Mouse (Mus musculus) left cerebral cortex, postnatal 10 days (tissue): ENCODE measurements around the gene Plxna2. TPM values are rescaled to one million over a fixed set of nuclear protein-coding genes. Genes with fewer than 3 reads are reported as not detected.

Experiments used
- DNase-seq, 2 experiments: peaks; one replicate each; pipeline ENCODE4 v3.0.0; 2021 to 2022; ENCODE audit warnings: low spot score in 2 of 2, mixed read lengths in 1 of 2; ENCODE audit errors: extremely low spot score in 1 of 2
- intact Hi-C: fragments of 180-260 bp; cut with DNase I; formaldehyde crosslinking; loops from one replicate; pipeline ENCODE4 v1.15.1; 2025
- total RNA-seq, 2 experiments: library from RNA; stranded (reverse); gene quantifications; 2 replicates each; pipeline ENCODE4 v1.2.3; 2021

Gene Plxna2
- total RNA-seq, 2 experiments from 2014 or later: 97.9 to 99.8 TPM

GRCm38 (mm10) chr1:194685896-194686295 lies 67.9 kb downstream of the Plxna2 start:
- DNase-seq: no peak
- intact Hi-C loops: no loop called here

- intact Hi-C loops: no loop called here
- no peak for DNase-seq
Observed at GRCm38 (mm10) chr1:194687746-194688145, 69.7 kb downstream of the Plxna2 start.

- intact Hi-C loops: no loop called here
- no peak for DNase-seq
Observed at GRCm38 (mm10) chr1:194688161-194688560, 70.1 kb downstream of the Plxna2 start.

- intact Hi-C loops: no loop called here
- no peak for DNase-seq
Observed at GRCm38 (mm10) chr1:194693063-194693462, 75.0 kb downstream of the Plxna2 start.

- intact Hi-C loops: no loop called here
- no peak for DNase-seq
Observed at GRCm38 (mm10) chr1:194693488-194693887, 75.5 kb downstream of the Plxna2 start.

GRCm38 (mm10) chr1:194694805-194695204 lies 76.8 kb downstream of the Plxna2 start:
- DNase-seq: no peak
- intact Hi-C loops: no loop called here

- no peak for DNase-seq
- intact Hi-C loops: no loop called here
Observed at GRCm38 (mm10) chr1:194697439-194697838, 79.4 kb downstream of the Plxna2 start.

GRCm38 (mm10) chr1:194699321-194699720 lies 81.3 kb downstream of the Plxna2 start:
- DNase-seq: no peak
- intact Hi-C loops: no loop called here

GRCm38 (mm10) chr1:194703235-194703634 lies 85.2 kb downstream of the Plxna2 start:
- DNase-seq: no peak
- intact Hi-C loops: no loop called here

- intact Hi-C loops: no loop called here
- DNase-seq: peak in 1 of 2 experiments; percentile 49
Observed at GRCm38 (mm10) chr1:194704171-194704855, 86.3 kb downstream of the Plxna2 start.

- intact Hi-C loops: no loop called here
- DNase-seq: no peak
Observed at GRCm38 (mm10) chr1:194706566-194706965, 88.5 kb downstream of the Plxna2 start.

GRCm38 (mm10) chr1:194712373-194712772 lies 94.4 kb downstream of the Plxna2 start:
- no peak for DNase-seq
- intact Hi-C loops: no loop called here

GRCm38 (mm10) chr1:194714138-194715031 lies 96.4 kb downstream of the Plxna2 start:
- no peak for DNase-seq
- intact Hi-C loops: no loop called here

- intact Hi-C loops: no loop called here
- no peak for DNase-seq
Observed at GRCm38 (mm10) chr1:194717451-194717874, 99.4 kb downstream of the Plxna2 start.

GRCm38 (mm10) chr1:194720406-194720805 lies 102.4 kb downstream of the Plxna2 start:
- no peak for DNase-seq

GRCm38 (mm10) chr1:194721260-194721659 lies 103.2 kb downstream of the Plxna2 start:
- intact Hi-C loops: loop anchor here (5.0 kb wide), 1 partner anchor 99 kb away; no protein-coding TSS in a partner anchor
- no peak for DNase-seq

More at GRCm38 (mm10) chr1:194720406-194720805, 102.4 kb downstream of the Plxna2 start:
- intact Hi-C loops: loop anchor here (5.0 kb wide), 1 partner anchor 98 kb away; no protein-coding TSS in a partner anchor

- DNase-seq: peak; percentile 38 to 71
- intact Hi-C loops: loop anchor here (5.0 kb wide), 1 partner anchor 100 kb away; no protein-coding TSS in a partner anchor
Observed at GRCm38 (mm10) chr1:194722329-194722728, 104.3 kb downstream of the Plxna2 start.

GRCm38 (mm10) chr1:194734836-194735235 lies 116.8 kb downstream of the Plxna2 start:
- intact Hi-C loops: no loop called here
- DNase-seq: no peak

- intact Hi-C loops: no loop called here
- peak in 1 of 2 experiments; percentile 44 for DNase-seq
Observed at GRCm38 (mm10) chr1:194739894-194740293, 121.9 kb downstream of the Plxna2 start.
